Mouse (Mus musculus) neural tube, embryonic 11.5 days (tissue): Measurements from ENCODE around the gene Stk25. TPM values are rescaled to one million over a fixed set of nuclear protein-coding genes. Genes with fewer than 3 reads are reported as not detected.

Experiments used
- ATAC-seq: fragments of 200-750 bp; cut with Nextera tagmentation; 2 replicates; pipeline ENCODE4 v1.8.0; 2017; ENCODE audit warnings: moderate number of reproducible peaks, mild to moderate bottlenecking, moderate TSS enrichment, moderate library complexity; ENCODE audit not compliant: insufficient read depth, low FRiP score, low TSS enrichment
- DNase-seq: peaks from one replicate; pipeline ENCODE4 v3.0.0-alpha.2; 2015; ENCODE audit warnings: low spot score
- H3K27ac ChIP-seq: fragments of 300-500 bp; sonication (generic); 2 replicates; pipeline ENCODE4 v1.5.1; 2014; ENCODE audit warnings: low read depth, mild to moderate bottlenecking, low read length
- H3K27me3 ChIP-seq: fragments of 300-500 bp; sonication (generic); 2 replicates; pipeline ENCODE4 v1.6.1; 2014; ENCODE audit warnings: mild to moderate bottlenecking, low read length, mixed read lengths; ENCODE audit not compliant: control insufficient read depth, insufficient read depth
- H3K36me3 ChIP-seq: fragments of 300-500 bp; sonication (generic); 2 replicates; pipeline ENCODE4 v1.6.1; 2014; ENCODE audit warnings: mild to moderate bottlenecking, low read length, moderate library complexity, mixed read lengths; ENCODE audit not compliant: control insufficient read depth, insufficient read depth
- H3K4me1 ChIP-seq: fragments of 300-500 bp; sonication (generic); 2 replicates; pipeline ENCODE4 v1.6.1; 2014; ENCODE audit warnings: low read length, mixed read lengths; ENCODE audit not compliant: control insufficient read depth, insufficient read depth
- H3K4me2 ChIP-seq: fragments of 300-500 bp; sonication (generic); 2 replicates; pipeline ENCODE4 v1.6.1; 2014; ENCODE audit warnings: low read depth, mild to moderate bottlenecking, moderate library complexity
- H3K4me3 ChIP-seq: fragments of 300-500 bp; sonication (generic); 2 replicates; pipeline ENCODE4 v1.5.1; 2014; ENCODE audit warnings: low read depth, low read length
- H3K9ac ChIP-seq: fragments of 300-500 bp; sonication (generic); 2 replicates; pipeline ENCODE4 v1.6.1; 2014; ENCODE audit warnings: mild to moderate bottlenecking, low read length
- H3K9me3 ChIP-seq: fragments of 300-500 bp; sonication (generic); 2 replicates; pipeline ENCODE4 v1.6.1; 2016; ENCODE audit warnings: low read length; ENCODE audit not compliant: control insufficient read depth
- WGBS: fragments of 180-500 bp; shearing (Covaris S2); extraction: QIAGEN DNeasy Blood & Tissue Kit; methylation state at CpG from one replicate; pipeline ENCODE4 v1.1.7; 2014; 5-methylcytosine and 5-hydroxymethylcytosine counted together
- polyA plus RNA-seq: library from polyadenylated mRNA; unstranded; fragments of >200 nt; fragmentation: Nextera tagmentation; extraction: Ambion mirVana; gene quantifications from 2 replicates; pipeline ENCODE4 v1.2.1, GENCODE M21; 2014

The Stk25 gene
- polyA plus RNA-seq, 1 experiment from 2014 or later = 251 TPM

DNA sequence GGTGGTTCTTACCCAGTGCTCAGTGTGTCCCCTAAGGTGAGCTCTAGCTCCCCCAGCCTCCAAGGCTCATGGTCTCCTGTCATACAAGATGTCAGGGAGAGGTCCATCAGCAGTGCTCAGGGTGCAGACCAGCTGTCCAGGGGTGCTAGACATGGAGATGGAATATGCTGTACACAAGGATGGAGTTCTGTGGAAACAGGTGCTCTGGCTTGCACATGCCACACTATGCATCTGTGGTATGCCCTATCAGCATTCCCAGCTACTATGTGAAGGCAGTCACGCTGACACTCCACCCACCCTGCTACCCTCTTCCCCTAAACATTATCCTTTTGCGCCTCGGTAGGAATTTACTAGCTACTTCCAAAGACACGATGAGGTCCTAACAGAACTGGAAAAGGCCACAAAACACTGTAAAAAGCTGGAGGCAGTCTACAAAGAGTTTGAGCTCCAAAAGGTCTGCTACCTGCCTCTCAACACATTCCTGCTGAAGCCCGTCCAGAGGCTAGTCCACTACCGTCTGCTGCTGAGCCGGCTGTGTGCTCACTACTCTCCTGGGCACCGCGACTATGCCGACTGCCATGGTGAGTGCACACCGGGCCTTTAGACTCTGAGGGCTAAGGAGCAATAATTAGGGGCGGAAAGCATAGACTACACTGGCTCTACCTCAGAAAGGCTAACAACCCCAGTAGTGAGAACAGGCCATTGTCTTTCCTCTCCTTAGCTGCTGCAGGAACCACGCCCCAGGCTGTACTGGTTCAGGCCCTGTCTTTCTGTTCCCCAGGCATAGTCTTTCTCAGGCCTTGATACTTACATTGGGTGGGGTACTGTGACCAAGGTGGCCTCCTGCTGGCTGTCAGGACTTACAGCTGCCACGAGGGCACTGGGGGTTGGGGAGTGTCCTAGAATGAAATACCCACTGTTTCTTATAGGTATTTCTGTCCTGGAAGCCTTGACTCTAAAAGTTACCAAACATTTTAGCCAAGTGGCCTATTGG, 51.1 kb downstream of the Stk25 start:
- Histone ChIP-seq H3K9me3 (no peaks in the 10 kb centered on the region), H3K36me3 (no peaks in the 10 kb centered on the region), H3K4me1 (no peaks in the 10 kb centered on the region), H3K27me3 (no peaks in the 10 kb centered on the region), H3K4me3 (no peak overlapping the region), H3K4me2 (no peak overlapping the region), H3K27ac (no peak overlapping the region), H3K9ac (no peak overlapping the region)
- WGBS = 73% methylated on average over 14 of the region's 14 CpGs
- ATAC-seq (no peak), DNase-seq (no peak)

DNA sequence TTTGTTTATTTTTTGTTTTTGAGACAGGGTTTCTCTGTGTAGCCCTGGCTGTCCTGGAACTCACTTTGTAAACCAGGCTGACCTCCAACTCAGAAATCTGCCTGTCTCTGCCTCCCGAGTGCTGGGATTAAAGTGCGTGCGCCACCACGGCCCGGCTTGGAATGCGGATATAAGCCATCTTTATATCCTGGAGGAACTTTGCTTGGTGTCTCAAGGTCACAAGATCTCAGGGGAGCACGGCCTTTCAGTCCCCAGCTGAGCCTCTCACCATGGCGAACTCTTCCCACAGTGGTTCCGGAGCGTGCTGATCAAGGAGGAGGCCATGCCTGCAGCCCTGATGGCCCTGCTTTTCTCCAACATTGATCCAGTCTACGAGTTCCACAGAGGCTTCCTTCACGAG, 54.5 kb downstream of the Stk25 start:
- no peak overlapping the region for H3K27ac ChIP-seq
- H3K4me1 ChIP-seq = no peaks in the 10 kb centered on the region
- H3K4me2 ChIP-seq = no peak overlapping the region
- H3K4me3 ChIP-seq = no peak overlapping the region
- no peaks in the 10 kb centered on the region for H3K36me3 ChIP-seq
- WGBS = 93% methylated on average over 12 of the region's 12 CpGs
- no peak overlapping the region for H3K9ac ChIP-seq
- no peak for DNase-seq
- no peak for ATAC-seq
- H3K27me3 ChIP-seq = no peaks in the 10 kb centered on the region
- H3K9me3 ChIP-seq = no peaks in the 10 kb centered on the region

DNA sequence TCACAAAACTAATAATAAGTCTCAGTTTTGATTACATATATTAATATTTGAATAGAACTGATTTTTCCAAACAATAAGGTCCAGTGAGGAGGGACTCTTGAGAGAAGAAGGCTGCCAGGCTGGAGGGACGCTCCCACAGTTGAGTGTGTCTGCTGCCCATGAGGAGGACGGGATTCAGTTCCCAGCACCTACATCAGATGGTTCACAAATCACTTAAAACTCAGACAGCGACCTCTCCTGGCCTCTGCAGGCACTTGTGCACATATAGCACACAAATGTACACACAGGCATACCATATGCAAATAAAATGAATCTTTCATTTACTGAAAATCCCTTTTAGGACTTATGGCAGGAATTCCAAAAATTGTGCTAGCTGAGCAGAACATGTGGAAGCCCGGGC, 55.5 kb downstream of the Stk25 start:
- Histone ChIP-seq H3K9ac (no peak overlapping the region), H3K4me2 (no peak overlapping the region), H3K9me3 (no peaks in the 10 kb centered on the region), H3K27ac (no peak overlapping the region), H3K27me3 (no peaks in the 10 kb centered on the region), H3K36me3 (no peaks in the 10 kb centered on the region), H3K4me1 (no peaks in the 10 kb centered on the region), H3K4me3 (no peak overlapping the region)
- no peak for DNase-seq
- WGBS = 84% methylated on average over 4 of the region's 4 CpGs
- ATAC-seq = no peak

DNA sequence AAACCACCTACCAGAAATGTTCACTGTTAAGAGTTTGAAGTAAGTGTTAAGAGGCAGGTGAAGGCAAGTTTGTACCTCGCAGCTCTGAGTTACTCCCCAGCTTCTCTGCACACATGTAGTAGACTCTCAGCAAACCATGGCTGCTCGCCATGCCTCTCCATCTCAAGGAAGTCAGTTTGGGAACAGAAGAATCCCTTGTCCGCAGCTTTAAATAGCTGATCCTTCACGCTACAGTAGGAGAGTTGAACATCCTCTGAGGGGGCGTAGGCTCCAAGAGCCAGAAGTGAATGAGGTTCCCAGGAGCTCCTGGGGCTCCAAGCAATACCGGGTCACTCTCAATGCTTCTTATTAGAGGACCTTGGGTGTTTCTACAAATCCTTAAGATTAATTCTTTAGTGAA, 62.5 kb downstream of the Stk25 start:
- WGBS = 80% methylated on average over 6 of the region's 6 CpGs
- ATAC-seq = no peak
- no peaks in the 10 kb centered on the region for H3K4me1 ChIP-seq
- H3K9ac ChIP-seq = no peak overlapping the region
- H3K4me2 ChIP-seq = no peak overlapping the region
- no peaks in the 10 kb centered on the region for H3K27me3 ChIP-seq
- H3K36me3 ChIP-seq = 0 out of 2 replicates have a peak, but pooled peaks cover 2% of the 10 kb centered on the region
- H3K27ac ChIP-seq = no peak overlapping the region
- DNase-seq = no peak
- H3K4me3 ChIP-seq = no peak overlapping the region
- no peaks in the 10 kb centered on the region for H3K9me3 ChIP-seq

DNA sequence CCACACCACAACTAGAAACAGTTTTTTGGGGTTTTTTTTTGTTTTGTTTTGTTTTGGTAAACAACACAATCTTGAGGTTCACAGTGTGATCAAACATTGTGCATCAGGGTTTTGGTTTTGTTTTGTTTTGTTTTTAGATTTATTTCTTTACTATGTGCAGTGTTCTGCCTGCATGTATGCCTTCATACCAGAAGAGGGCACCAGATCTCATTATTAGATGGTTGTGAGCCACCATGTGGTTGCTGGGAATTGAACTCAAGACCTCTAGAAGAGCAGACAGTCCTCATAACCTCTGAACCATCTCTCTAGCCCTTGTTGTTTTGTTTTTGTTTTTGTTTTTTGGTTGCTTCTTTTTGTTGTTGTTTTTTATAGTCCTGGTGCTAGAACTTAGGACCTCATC, 64.5 kb downstream of the Stk25 start:
- DNase-seq (no peak), ATAC-seq (no peak)
- no peaks in the 10 kb centered on the region for H3K9me3 ChIP-seq
- H3K9ac ChIP-seq = no peak overlapping the region
- H3K27ac ChIP-seq = no peak overlapping the region
- H3K4me2 ChIP-seq = no peak overlapping the region
- no peaks in the 10 kb centered on the region for H3K4me1 ChIP-seq
- no peaks in the 10 kb centered on the region for H3K27me3 ChIP-seq
- no peak overlapping the region for H3K4me3 ChIP-seq
- H3K36me3 ChIP-seq = 0 out of 2 replicates have a peak, but pooled peaks cover 2% of the 10 kb centered on the region

DNA sequence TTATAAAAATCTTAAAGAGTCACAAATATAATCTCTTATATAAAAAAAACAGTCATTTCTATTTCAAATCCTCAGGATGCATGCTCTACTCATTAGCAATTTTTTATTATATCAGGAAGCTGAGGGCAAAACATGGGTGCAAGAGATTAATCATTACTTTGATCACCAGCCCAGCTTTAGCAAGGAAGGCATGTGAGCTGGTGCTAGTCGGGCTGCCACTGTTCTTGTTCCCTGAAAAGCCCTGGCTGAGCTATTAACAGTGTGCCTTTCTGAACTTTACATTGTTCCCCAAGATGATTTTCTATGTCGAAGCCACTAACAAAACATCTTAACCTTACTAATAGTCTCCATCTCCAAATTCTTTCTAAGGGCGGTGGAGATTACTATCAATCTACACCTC, 70.1 kb downstream of the Stk25 start:
- no peak overlapping the region for H3K27ac ChIP-seq
- no peaks in the 10 kb centered on the region for H3K4me1 ChIP-seq
- no peak overlapping the region for H3K4me2 ChIP-seq
- DNase-seq (no peak), ATAC-seq (no peak)
- 82% methylated on average over 3 of the region's 3 CpGs for WGBS
- H3K4me3 ChIP-seq = no peak overlapping the region
- H3K36me3 ChIP-seq = 0 out of 2 replicates have a peak, but pooled peaks cover 2% of the 10 kb centered on the region
- no peak overlapping the region for H3K9ac ChIP-seq
- H3K9me3 ChIP-seq = no peaks in the 10 kb centered on the region
- no peaks in the 10 kb centered on the region for H3K27me3 ChIP-seq

DNA sequence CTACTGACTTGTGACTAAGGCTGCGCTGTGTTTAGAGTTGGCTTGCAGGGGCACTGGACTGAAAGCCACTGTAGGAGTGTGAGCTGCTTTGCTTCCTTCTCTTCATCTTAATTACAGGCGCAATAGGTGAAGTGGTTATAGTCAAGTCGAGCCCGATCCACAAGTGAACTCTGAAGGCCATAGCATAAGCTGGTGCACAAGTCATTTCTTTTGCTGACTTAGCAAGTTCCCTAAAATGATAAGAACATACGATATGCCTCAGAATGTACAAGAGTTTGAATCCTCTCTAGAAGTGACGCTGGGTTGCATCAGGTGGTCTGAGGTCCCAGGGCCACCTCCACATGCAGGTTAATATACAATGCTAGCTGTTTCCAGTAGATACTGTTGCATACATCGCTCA, 76.9 kb downstream of the Stk25 start:
- 97% methylated on average over 7 of the region's 7 CpGs for WGBS
- ATAC-seq = no peak
- no peak overlapping the region for H3K9ac ChIP-seq

DNA sequence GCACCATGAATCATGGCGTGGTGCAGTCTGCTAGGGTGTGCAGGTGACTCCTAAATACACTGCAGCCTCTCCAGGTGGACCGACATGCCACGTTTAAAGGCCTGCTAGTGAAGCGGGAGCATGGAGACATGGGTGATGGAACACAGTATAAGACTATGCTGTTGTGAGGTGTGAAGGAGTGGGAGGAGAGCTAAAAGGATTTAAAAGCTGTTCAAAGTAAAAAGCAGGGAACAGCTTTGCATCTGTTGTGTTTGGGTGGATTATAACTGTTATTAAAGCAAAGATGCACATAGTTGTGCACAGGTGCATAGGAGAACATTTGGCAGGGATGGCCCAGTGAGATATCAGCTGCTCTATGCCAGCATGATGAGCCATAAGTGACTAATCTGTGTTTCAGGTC, 80.6 kb downstream of the Stk25 start:
- Histone ChIP-seq H3K27me3 (no peaks in the 10 kb centered on the region), H3K4me3 (no peak overlapping the region), H3K4me1 (no peaks in the 10 kb centered on the region), H3K36me3 (no peaks in the 10 kb centered on the region), H3K27ac (no peak overlapping the region), H3K4me2 (no peak overlapping the region), H3K9me3 (no peaks in the 10 kb centered on the region), H3K9ac (no peak overlapping the region)
- ATAC-seq (no peak), DNase-seq (no peak)
- WGBS = 88% methylated on average over 4 of the region's 4 CpGs

More for the DNA sequence above, 76.9 kb downstream of the Stk25 start:
- H3K27me3 ChIP-seq = no peaks in the 10 kb centered on the region
- H3K4me1 ChIP-seq = no peaks in the 10 kb centered on the region
- DNase-seq = no peak
- no peak overlapping the region for H3K27ac ChIP-seq
- H3K36me3 ChIP-seq = no peaks in the 10 kb centered on the region
- no peak overlapping the region for H3K4me2 ChIP-seq
- H3K4me3 ChIP-seq = no peak overlapping the region
- H3K9me3 ChIP-seq = no peaks in the 10 kb centered on the region

DNA sequence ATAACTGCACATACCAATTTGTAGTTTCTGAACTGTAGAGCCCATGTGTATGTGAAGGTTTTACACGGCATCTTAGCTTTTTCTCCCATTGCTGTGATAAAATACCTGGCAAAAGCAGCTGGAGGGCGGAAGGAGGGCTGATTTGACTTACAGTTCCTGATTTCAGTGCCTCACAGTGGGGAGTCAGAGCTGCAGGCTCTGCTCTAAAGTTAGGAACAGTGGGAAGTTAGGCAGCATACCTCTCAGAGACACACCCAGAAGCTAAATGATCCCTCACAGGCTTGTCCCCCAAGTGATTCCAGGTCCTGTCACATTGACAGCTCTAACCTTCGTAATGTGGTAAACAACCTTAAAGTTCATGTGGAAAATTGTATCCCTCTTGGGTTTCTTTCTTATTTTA, 81.4 kb downstream of the Stk25 start:
- H3K9me3 ChIP-seq = no peaks in the 10 kb centered on the region
- no peaks in the 10 kb centered on the region for H3K36me3 ChIP-seq
- 74% methylated on average over 3 of the region's 3 CpGs for WGBS
- H3K9ac ChIP-seq = no peak overlapping the region
- H3K27ac ChIP-seq = no peak overlapping the region
- no peak for ATAC-seq
- H3K27me3 ChIP-seq = no peaks in the 10 kb centered on the region
- no peak overlapping the region for H3K4me3 ChIP-seq
- no peak overlapping the region for H3K4me2 ChIP-seq
- no peak for DNase-seq
- no peaks in the 10 kb centered on the region for H3K4me1 ChIP-seq
